Mouse (Mus musculus) urinary bladder, postnatal 36 days (tissue): ENCODE results near the gene Srgap2.
A peak's percentile ranks its signal among the peaks of the same experiment; 100 is the strongest.
"Not testable (repeated sequence)": the region's sequence is repeated elsewhere in the genome, so short reads cannot be mapped to it uniquely, and the experiment has no call there.

Experiments
- DNase-seq, 2 experiments: peaks; one replicate each; pipeline ENCODE4 v3.0.0; 2022; ENCODE audit warnings: low spot score in 2 of 2, mixed read lengths in 1 of 2

Srgap2 gene

DNA sequence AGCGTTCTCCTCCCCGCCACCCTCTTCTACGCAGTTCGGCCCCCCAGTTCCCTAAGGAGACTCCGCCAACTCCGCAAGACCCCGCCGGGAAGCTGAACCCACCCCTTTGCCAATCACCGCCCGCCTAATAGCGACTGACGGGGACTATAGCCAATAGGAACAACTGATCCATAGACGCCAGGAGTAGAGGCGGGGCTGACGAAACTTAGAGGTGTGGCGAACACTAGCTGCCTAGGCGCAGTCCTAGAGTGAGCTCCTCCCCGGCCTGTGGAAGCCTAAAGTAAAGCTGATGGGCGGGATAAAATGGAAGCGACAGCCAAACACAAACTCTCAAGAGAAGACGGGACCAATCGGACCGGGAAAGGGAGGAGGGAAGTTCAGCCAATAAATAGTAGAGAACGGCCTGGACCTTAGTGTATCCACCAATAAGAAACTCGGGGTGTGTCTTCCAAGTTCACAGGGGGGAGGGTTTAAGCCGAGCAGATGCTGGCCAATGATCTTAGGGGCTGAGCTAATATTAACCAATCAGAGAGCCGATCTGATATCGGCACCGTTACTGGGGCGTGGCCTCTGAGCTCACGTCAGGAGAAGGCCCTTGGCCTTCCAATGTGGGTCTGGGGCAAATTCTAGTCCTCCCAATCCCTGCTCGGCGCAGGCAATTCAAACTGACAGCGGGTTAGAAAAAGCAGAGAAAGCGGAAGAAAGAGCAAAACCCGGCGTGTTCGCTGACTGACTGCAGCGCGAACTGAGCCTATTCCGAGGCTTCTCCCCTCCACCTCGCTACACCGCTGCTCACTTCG lies at the start of gene Srgap2, which contains the start of gene Fam72a:
TSS of gene Srgap2 (minus strand) at position 72 of the 800 bp plus-strand sequence.
TSS of gene Fam72a (plus strand) at position 623 of the 800 bp plus-strand sequence.
- peak; percentile 97 to 98 for DNase-seq

DNA sequence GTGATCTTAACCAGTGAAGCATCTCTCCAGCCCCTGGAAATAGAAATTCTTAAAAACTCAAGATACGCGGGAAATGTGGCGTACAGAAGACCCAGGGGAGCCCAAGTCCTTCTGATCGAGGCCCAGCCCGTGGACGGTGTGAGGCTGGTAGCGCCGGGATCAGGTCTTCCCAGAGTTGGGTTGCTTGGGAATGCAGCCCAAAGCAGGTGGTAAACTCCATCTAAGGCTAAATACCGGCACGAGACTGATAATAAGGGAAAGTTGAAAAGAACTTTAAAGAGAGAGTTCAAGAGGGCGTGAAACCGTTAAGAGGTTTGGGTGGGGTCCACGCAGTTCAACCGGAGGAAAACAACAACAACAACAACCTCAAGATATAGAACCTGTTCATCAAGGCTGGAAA lies 46.6 kb upstream of the Srgap2 start:
- DNase-seq: no peak

GRCm38 (mm10) chr1:131570391-131570790 lies 43.2 kb upstream of the Srgap2 start:
- no peak for DNase-seq

GRCm38 (mm10) chr1:131569721-131570120 lies 42.6 kb upstream of the Srgap2 start:
- DNase-seq: peak in 1 of 2 experiments; percentile 9

DNA sequence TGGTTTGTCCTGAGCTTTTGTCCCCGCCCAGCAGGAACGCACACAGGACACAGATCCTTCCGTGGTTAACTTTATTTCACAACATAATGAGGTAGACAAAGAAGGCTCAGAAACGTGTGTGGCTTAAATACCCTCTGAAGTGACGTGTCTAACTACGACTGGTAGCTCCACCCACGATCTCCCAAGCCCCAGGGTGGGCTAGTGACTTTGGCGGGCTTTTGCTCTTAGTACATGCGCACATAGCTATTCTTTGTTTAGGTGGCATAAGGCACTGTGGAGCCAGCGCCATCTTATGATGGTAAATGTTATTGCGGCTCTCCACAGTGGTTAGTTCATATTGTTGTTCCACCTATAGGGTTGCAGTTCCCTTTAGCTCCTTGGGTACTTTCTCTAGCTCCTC lies 38.9 kb upstream of the Srgap2 start:
- DNase-seq: not testable (repeated sequence)

GRCm38 (mm10) chr1:131562081-131562480 lies 34.9 kb upstream of the Srgap2 start:
- DNase-seq: no peak

DNA sequence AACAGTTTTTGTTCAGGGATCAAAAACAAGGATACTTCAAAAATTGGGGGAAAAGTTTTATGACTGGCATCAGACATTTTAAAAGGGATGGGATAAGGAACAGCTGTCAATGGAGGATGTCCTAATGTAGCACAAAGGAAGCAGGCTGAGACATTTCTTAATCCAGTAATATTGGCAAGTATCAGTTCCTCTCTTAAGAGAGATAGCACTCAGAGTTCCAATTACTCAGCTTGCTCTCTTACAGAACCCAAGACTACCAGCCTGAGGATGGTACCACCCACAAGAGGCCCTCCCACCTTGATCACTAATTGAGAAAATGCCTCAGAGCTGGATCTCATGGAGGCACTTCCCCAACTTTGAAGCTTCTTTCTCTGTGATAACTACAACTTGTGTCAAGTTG lies 33.3 kb upstream of the Srgap2 start:
- no peak for DNase-seq

- DNase-seq: peak; percentile 66 to 78
Observed at GRCm38 (mm10) chr1:131555042-131555812, 28.1 kb upstream of the Srgap2 start.

DNA sequence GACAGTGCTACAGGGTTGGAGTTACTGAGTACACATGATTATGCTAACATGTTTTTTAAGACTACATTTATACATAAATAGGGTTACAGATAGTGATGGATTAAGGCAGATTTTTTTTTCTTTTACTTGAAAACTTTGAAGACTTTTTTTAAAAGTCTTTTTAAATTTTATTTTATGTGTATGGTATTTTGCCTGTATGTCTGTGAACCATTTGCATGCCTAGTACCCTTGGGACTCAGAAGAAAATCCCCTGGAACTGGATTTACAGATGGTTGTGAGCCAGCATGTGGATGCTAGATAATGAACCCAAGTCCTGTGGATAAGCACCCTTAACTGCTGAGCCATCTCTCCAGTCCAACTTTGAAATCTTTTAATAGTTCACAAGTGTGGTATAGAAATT lies 26.3 kb upstream of the Srgap2 start:
- no peak for DNase-seq

GRCm38 (mm10) chr1:131551956-131552355 lies 24.8 kb upstream of the Srgap2 start:
- no peak for DNase-seq

- no peak for DNase-seq
Observed at GRCm38 (mm10) chr1:131548494-131549365, 21.6 kb upstream of the Srgap2 start.

- no peak for DNase-seq
Observed at GRCm38 (mm10) chr1:131546798-131547690, 19.9 kb upstream of the Srgap2 start.

GRCm38 (mm10) chr1:131543886-131544565 lies 16.9 kb upstream of the Srgap2 start:
- no peak for DNase-seq

GRCm38 (mm10) chr1:131541903-131542302 lies 14.8 kb upstream of the Srgap2 start:
- DNase-seq: no peak

DNA sequence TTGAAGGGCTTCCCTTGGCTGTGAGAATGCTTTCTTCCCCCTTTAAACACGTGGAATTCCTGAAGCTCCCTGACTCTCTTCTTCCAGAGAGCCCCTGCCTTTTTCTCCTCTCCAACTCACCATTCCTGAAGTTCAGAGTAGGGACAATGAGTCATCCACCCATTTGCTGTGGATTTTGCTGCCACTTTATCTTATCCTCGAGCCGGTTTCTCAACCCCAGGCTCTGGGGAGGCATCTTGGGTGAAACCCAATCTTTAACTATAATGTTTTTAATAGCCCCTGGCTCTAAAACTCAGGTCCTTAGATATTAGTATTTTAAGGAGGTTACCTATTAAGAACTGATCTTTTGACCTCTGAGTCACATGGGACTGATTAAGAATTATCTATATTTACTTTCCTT lies 14.3 kb upstream of the Srgap2 start:
- DNase-seq: no peak

- DNase-seq: no peak
Observed at GRCm38 (mm10) chr1:131540795-131541194, 13.6 kb upstream of the Srgap2 start.

GRCm38 (mm10) chr1:131539771-131540170 lies 12.6 kb upstream of the Srgap2 start:
- DNase-seq: no peak

DNA sequence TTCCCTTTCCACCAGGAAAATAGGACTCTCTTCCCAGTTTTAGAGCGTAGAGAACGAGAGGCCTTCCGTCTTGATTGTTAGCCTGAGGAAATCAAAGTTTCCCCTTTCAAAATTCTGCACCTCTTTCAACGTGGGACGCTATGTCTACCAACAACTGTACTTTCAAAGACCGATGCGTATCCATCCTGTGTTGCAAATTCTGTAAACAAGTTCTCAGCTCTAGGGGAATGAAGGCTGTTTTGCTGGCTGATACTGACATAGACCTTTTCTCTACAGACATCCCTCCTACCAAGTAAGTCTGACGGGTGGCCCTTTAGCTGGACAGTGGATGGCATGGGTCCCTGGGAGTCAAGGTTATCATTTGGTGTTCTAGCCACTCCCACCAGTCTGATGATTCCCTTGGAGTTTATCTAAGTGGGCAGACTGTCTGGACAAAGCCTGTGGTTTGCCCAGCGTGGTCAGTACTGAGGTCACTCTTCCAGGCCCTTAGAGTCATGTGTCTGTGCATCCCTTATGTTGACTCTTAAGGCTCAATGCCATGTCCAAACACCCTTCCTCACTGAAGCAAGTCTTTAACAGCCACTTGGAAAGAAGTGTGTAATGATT lies 1.5 kb upstream of the Srgap2 start:
- DNase-seq: no peak

- DNase-seq: peak; percentile 57 to 77
Observed at GRCm38 (mm10) chr1:131528081-131528507, 942 bp upstream of the Srgap2 start.
